Mouse (Mus musculus): ENCODE results near the gene Ntm.

GRCm38 (mm10) chr9:29761511-29761910 lies 201.4 kb downstream of the Ntm start:
- no peak for TF ChIP-seq CTCF (IDR thresholded peaks at IDR 0.05; ENCODE audit: control insufficient read depth, insufficient read depth, low read length)
- no peak for TF ChIP-seq POLR2A (IDR thresholded peaks at IDR 0.05; ENCODE audit: borderline replicate concordance, control insufficient read depth, low read depth, low read length)

All from bone marrow, adult 2 months (tissue).